7 mouse cellular contexts compared by ENCODE assay signal in the genomic region with DNA sequence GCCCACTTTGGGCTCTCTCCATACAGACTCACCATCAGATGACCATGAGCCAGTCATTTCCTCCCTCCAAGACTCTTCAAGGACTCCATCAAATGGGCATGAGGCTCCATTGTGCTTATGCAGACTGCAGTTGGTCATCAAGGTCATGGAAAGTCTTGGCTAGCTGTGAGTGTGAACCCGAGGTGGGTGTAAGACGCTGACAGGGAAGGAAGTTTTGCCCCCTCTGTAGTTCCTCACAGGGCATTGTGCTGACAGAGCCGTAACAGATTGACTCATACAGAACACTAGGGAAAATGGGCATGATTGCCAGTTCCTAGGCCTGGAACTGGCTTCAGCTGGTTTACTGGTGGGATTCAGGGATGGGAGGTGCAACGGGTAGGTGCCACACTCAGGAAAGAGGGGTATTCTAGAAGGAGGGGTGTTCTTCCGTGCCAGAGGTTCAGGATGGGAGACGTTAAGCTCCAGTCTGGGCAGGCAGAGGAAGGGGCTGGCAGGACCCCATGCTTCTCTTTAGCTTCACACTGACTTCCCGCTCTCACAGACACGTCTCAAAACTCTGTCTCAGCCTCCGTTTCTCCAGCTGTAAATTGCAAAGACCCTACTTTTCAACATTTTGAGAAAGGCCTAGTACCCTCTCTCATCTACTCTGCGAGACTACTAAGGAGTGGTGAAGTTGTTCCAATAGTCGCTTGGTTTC.
DNase-seq lines count a peak whose midpoint lies in the region; ATAC-seq and TF ChIP-seq lines count a peak whose summit lies in the region.

No protein-coding gene starts in this region.

- no peak for ATAC-seq in embryonic facial prominence, embryonic 15.5 days (ENCODE audit: insufficient number of reproducible peaks, low FRiP score, low TSS enrichment, low read depth)
- ATAC-seq in intestine, postnatal 0 days = no peak
- ATAC-seq in neural tube, embryonic 15.5 days (ENCODE audit: low FRiP score) = 0 out of 2 replicates have a peak, but pooled peaks have one; percentile 2
- ATAC-seq in megakaryocyte-erythroid progenitor cell, adult 5-6 weeks (replicated peaks; ENCODE audit: low FRiP score, low TSS enrichment, poor library complexity, severe bottlenecking) = no peak

- H3K4me1 ChIP-seq in liver, adult 2 months (ENCODE audit: control insufficient read depth, insufficient read depth, low read length) = peaks cover 11% of the 10 kb centered on the region
- peaks cover 30% of the 10 kb centered on the region for H3K4me1 ChIP-seq in embryonic facial prominence, embryonic 15.5 days
- H3K4me1 ChIP-seq in intestine, postnatal 0 days (replicated peaks; ENCODE audit: control insufficient read depth, insufficient read depth, low read length) = peaks cover 7% of the 10 kb centered on the region; the same call in 1 of the 2 replicates
- H3K4me1 ChIP-seq in neural tube, embryonic 15.5 days = peaks cover 22% of the 10 kb centered on the region

- H3K9ac ChIP-seq in liver, adult 2 months (ENCODE audit: low read depth, low read length) = peak overlapping the region; percentile 54; the same call in 1 of the 2 replicates
- H3K9ac ChIP-seq in embryonic facial prominence, embryonic 15.5 days = no peak overlapping the region
- peak overlapping the region; percentile 59; the same call in 1 of the 2 replicates for H3K9ac ChIP-seq in intestine, postnatal 0 days (ENCODE audit: low read depth, low read length)
- peak overlapping the region; percentile 68 for H3K9ac ChIP-seq in neural tube, embryonic 15.5 days (replicated peaks)

- H3K27ac ChIP-seq in liver, adult 2 months (replicated peaks; ENCODE audit: insufficient read depth, low read depth, low read length) = peak overlapping the region; percentile 59; the same call in 1 of the 2 replicates
- H3K27ac ChIP-seq in embryonic facial prominence, embryonic 15.5 days (replicated peaks) = peak overlapping the region; percentile 99
- peak overlapping the region; percentile 89 for H3K27ac ChIP-seq in intestine, postnatal 0 days (ENCODE audit: low read depth, low read length)
- peak overlapping the region; percentile 94 for H3K27ac ChIP-seq in neural tube, embryonic 15.5 days (replicated peaks)

- H3K36me3 ChIP-seq in liver, adult 2 months (ENCODE audit: control insufficient read depth, insufficient read depth, low read length) = no peaks in the 10 kb centered on the region
- no peaks in the 10 kb centered on the region for H3K36me3 ChIP-seq in embryonic facial prominence, embryonic 15.5 days
- no peaks in the 10 kb centered on the region for H3K36me3 ChIP-seq in intestine, postnatal 0 days (ENCODE audit: control insufficient read depth, insufficient read depth)
- H3K36me3 ChIP-seq in neural tube, embryonic 15.5 days = no peaks in the 10 kb centered on the region

- H3K4me3 ChIP-seq in liver, adult 2 months (ENCODE audit: insufficient read depth, low read depth, low read length) = 0 out of 2 replicates have a peak overlapping the region, but pooled peaks have one; percentile 82
- peak overlapping the region; percentile 61 for H3K4me3 ChIP-seq in embryonic facial prominence, embryonic 15.5 days (replicated peaks)
- peak overlapping the region; percentile 46 for H3K4me3 ChIP-seq in intestine, postnatal 0 days (ENCODE audit: low read depth, low read length)
- H3K4me3 ChIP-seq in neural tube, embryonic 15.5 days (replicated peaks) = peak overlapping the region; percentile 58

- DNase-seq in liver, adult 2 months (ENCODE audit: extremely low read depth, low read depth, low spot score) = no peak
- DNase-seq in liver = no peak
- no peak for DNase-seq in kidney, postnatal 4 days

- no peaks in the 10 kb centered on the region for H3K9me3 ChIP-seq in embryonic facial prominence, embryonic 15.5 days (replicated peaks)
- no peaks in the 10 kb centered on the region for H3K9me3 ChIP-seq in intestine, postnatal 0 days (ENCODE audit: control insufficient read depth)
- no peaks in the 10 kb centered on the region for H3K9me3 ChIP-seq in neural tube, embryonic 15.5 days (replicated peaks)

- H3K27me3 ChIP-seq in liver, adult 2 months (ENCODE audit: control insufficient read depth, insufficient read depth, low read length) = no peaks in the 10 kb centered on the region
- no peaks in the 10 kb centered on the region for H3K27me3 ChIP-seq in embryonic facial prominence, embryonic 15.5 days
- H3K27me3 ChIP-seq in intestine, postnatal 0 days (replicated peaks; ENCODE audit: control insufficient read depth, insufficient read depth, low read length) = no peaks in the 10 kb centered on the region
- no peaks in the 10 kb centered on the region for H3K27me3 ChIP-seq in neural tube, embryonic 15.5 days (replicated peaks)

- no peaks in the 10 kb centered on the region for H3K79me2 ChIP-seq in liver, adult 2 months (ENCODE audit: control insufficient read depth, insufficient read depth, low read length)

- H3K4me2 ChIP-seq in embryonic facial prominence, embryonic 15.5 days (replicated peaks) = peak overlapping the region; percentile 65
- H3K4me2 ChIP-seq in intestine, postnatal 0 days (replicated peaks; ENCODE audit: low read depth) = peak overlapping the region; percentile 86
- peak overlapping the region; percentile 73 for H3K4me2 ChIP-seq in neural tube, embryonic 15.5 days

- no peak for TF ChIP-seq CTCF in liver, adult 2 months (IDR thresholded peaks at IDR 0.05; ENCODE audit: low read depth, low read length)
- TF ChIP-seq CTCF in intestine, postnatal 0 days (IDR thresholded peaks at IDR 0.05; ENCODE audit: low read depth) = no peak

- WGBS in liver, adult 2 months = 69% methylated on average over 11 of the region's 11 CpGs
- 35% methylated on average over 11 of the region's 11 CpGs for WGBS in embryonic facial prominence, embryonic 15.5 days
- 49% methylated on average over 11 of the region's 11 CpGs for WGBS in intestine, postnatal 0 days
- 20% methylated on average over 11 of the region's 11 CpGs for WGBS in neural tube, embryonic 15.5 days

- TF ChIP-seq POLR2A in liver, adult 2 months (IDR thresholded peaks at IDR 0.05; ENCODE audit: extremely low read depth, insufficient read depth, low read length) = no peak
